Mouse (Mus musculus) stomach, embryonic 14.5 days (tissue): ENCODE data around the gene Slc16a5. TPM values are rescaled to one million over a fixed set of nuclear protein-coding genes. Genes with fewer than 3 reads are reported as not detected.
"Not testable (repeated sequence)": the region's sequence is repeated elsewhere in the genome, so short reads cannot be mapped to it uniquely, and the experiment has no call there.

Source experiments
- ATAC-seq: fragments of 200-750 bp; cut with Nextera tagmentation; 2 replicates; pipeline ENCODE4 v1.8.0; 2017; ENCODE audit warnings: low read depth, moderate TSS enrichment; ENCODE audit not compliant: insufficient number of reproducible peaks, insufficient read depth, low FRiP score
- H3K27ac ChIP-seq: fragments of 300-500 bp; sonication (generic); 2 replicates; pipeline ENCODE4 v1.5.1; 2014; ENCODE audit warnings: mild to moderate bottlenecking, low read length, moderate library complexity, mixed read lengths
- H3K27me3 ChIP-seq: fragments of 300-500 bp; sonication (generic); 2 replicates; pipeline ENCODE4 v1.6.1; 2014; ENCODE audit warnings: low read length, control low read depth, mixed read lengths; ENCODE audit not compliant: control insufficient read depth, insufficient read depth
- H3K36me3 ChIP-seq: fragments of 300-500 bp; sonication (generic); 2 replicates; pipeline ENCODE4 v1.6.1; 2014; ENCODE audit warnings: mild to moderate bottlenecking, control low read depth, low read length, moderate library complexity, mixed read lengths; ENCODE audit not compliant: control insufficient read depth, insufficient read depth
- H3K4me1 ChIP-seq: fragments of 300-500 bp; sonication (generic); 2 replicates; pipeline ENCODE4 v1.6.1; 2014; ENCODE audit warnings: low read length, control low read depth, mixed read lengths; ENCODE audit not compliant: control insufficient read depth, insufficient read depth
- H3K4me2 ChIP-seq: fragments of 300-500 bp; sonication (generic); replicated peaks from 2 replicates; pipeline ENCODE4 v1.6.1; 2014; ENCODE audit warnings: low read depth, low read length, control low read depth
- H3K4me3 ChIP-seq: fragments of 300-500 bp; sonication (generic); 2 replicates; pipeline ENCODE4 v1.5.1; 2014; ENCODE audit warnings: low read depth, low read length, control low read depth
- H3K9ac ChIP-seq: fragments of 300-500 bp; sonication (generic); replicated peaks from 2 replicates; pipeline ENCODE4 v1.6.1; 2014; ENCODE audit warnings: low read depth, mild to moderate bottlenecking, control low read depth, low read length, moderate library complexity, mixed read lengths
- H3K9me3 ChIP-seq: fragments of 300-500 bp; sonication (generic); 2 replicates; pipeline ENCODE4 v1.6.1; 2016; ENCODE audit warnings: low read depth, low read length, control low read depth; ENCODE audit not compliant: control insufficient read depth
- WGBS: fragments of 180-500 bp; shearing (Covaris S2); extraction: QIAGEN DNeasy Blood & Tissue Kit; methylation state at CpG from one replicate; pipeline ENCODE4 v1.1.7; 2014; 5-methylcytosine and 5-hydroxymethylcytosine counted together
- polyA plus RNA-seq: library from polyadenylated mRNA; unstranded; fragments of >200 nt; fragmentation: Nextera tagmentation; extraction: Ambion mirVana; gene quantifications from 2 replicates; pipeline ENCODE4 v1.2.1, GENCODE M21; 2014

Gene Slc16a5
- polyA plus RNA-seq, 1 experiment from 2014 or later: 0.32 TPM

DNA sequence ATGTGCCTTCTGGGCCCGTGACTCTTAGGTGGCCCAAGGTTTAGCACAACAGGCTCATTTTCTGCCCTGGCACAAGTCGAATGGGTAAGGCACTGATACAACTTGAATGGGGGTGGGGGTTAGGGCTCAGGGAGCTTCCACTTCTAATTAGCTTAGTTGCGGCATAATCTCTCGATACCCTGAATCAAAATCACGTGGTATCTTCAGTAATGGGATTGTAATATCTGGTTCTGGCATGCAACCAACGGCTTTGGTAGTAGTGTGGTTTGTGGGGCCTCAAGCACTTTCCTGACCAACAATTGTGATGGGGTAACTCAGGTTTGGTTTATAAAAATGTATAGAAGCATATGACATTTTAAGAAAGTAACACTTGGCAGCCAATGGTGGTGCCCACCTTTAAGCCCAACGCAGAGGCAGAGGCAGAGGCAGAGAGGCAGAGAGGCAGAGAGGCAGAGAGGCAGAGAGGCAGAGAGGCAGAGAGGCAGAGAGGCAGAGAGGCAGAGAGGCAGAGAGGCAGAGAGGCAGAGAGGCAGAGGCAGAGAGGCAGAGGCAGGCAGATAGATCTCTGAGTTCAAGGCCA, 9.9 kb upstream of the Slc16a5 start:
- H3K4me3 ChIP-seq: no peak overlapping the region
- no peak overlapping the region for H3K27ac ChIP-seq
- H3K4me2 ChIP-seq: no peak overlapping the region
- H3K9me3 ChIP-seq: no peaks in the 10 kb centered on the region
- H3K27me3 ChIP-seq: no peaks in the 10 kb centered on the region
- H3K4me1 ChIP-seq: no peaks in the 10 kb centered on the region
- no peak for ATAC-seq
- H3K36me3 ChIP-seq: no peaks in the 10 kb centered on the region
- WGBS: 89% methylated on average over 7 of the region's 7 CpGs
- H3K9ac ChIP-seq: no peak overlapping the region

DNA sequence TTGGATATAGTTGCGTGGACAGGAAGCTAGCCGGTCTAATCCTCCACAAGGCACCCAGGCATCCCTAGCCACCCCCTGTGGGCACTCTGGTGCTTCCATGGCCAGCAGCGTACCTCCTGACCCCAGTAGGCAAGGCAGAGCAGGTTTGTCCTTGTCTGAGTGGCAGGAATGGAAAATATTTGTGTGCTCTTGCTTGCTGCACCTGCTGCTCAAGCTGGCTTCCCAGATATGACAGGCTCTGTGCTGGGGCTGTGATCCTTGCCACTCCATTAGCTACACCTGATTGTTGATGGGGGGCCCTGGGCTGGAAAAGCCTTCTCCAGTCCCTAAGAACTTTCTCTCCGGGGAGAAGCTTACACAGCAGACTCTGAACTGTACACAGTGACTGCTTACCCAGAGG, 9.0 kb upstream of the Slc16a5 start:
- 0 out of 2 replicates have a peak, but pooled peaks cover 3% of the 10 kb centered on the region for H3K4me1 ChIP-seq
- no peak overlapping the region for H3K9ac ChIP-seq
- H3K36me3 ChIP-seq: no peaks in the 10 kb centered on the region
- H3K4me3 ChIP-seq: no peak overlapping the region
- no peaks in the 10 kb centered on the region for H3K27me3 ChIP-seq
- no peaks in the 10 kb centered on the region for H3K9me3 ChIP-seq
- H3K4me2 ChIP-seq: no peak overlapping the region
- no peak overlapping the region for H3K27ac ChIP-seq
- 55% methylated on average over 4 of the region's 4 CpGs for WGBS
- no peak for ATAC-seq

DNA sequence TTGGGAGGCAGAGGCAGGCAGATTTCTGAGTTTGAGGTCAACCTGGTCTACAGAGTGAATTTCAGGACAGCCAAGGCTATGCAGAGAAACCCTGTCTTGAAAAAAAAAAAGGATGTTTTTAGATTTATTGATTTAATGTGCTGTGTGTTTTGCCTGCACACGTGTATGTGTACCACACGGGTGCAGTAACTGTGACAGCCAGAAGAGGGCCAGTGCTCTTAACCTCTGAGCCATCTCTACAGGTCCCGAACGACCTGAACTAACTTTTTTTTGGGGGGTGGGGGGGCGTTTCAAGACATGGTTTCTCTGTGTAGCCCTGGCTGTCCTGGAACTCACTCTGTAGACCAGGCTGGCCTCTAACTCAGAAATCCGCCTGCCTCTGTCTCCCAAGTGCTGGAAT, 7.5 kb upstream of the Slc16a5 start:
- H3K36me3 ChIP-seq, H3K27ac ChIP-seq, H3K9me3 ChIP-seq, H3K4me2 ChIP-seq, ATAC-seq, H3K9ac ChIP-seq, H3K4me1 ChIP-seq, H3K27me3 ChIP-seq, H3K4me3 ChIP-seq: not testable (repeated sequence)
- WGBS: 90% methylated on average over 6 of the region's 6 CpGs

DNA sequence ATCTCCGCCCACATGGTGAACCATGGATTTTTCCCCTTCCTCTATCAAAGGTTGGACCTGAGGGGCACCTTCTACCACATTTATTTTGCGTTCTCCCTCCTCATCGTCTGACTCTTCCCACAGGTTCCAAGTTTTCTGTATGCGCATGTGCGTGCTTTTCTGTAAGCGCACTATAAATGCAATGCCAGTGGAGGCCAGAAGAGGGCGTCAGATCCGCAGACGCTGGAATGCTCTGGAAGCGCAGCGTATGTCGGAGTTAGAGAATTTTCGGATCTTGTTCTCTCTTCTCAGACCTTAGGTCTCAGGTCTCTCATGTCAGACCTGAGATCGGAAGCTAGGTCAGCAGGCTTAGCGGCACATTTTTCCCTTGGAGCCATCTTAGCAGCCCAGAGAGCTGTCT, 6.7 kb upstream of the Slc16a5 start:
- no peak overlapping the region for H3K9ac ChIP-seq
- 0 out of 2 replicates have a peak, but pooled peaks cover 3% of the 10 kb centered on the region for H3K4me1 ChIP-seq
- H3K9me3 ChIP-seq: no peaks in the 10 kb centered on the region
- 88% methylated on average over 15 of the region's 15 CpGs for WGBS
- ATAC-seq: no peak
- no peak overlapping the region for H3K27ac ChIP-seq
- H3K4me3 ChIP-seq: no peak overlapping the region
- no peak overlapping the region for H3K4me2 ChIP-seq
- no peaks in the 10 kb centered on the region for H3K27me3 ChIP-seq
- no peaks in the 10 kb centered on the region for H3K36me3 ChIP-seq

DNA sequence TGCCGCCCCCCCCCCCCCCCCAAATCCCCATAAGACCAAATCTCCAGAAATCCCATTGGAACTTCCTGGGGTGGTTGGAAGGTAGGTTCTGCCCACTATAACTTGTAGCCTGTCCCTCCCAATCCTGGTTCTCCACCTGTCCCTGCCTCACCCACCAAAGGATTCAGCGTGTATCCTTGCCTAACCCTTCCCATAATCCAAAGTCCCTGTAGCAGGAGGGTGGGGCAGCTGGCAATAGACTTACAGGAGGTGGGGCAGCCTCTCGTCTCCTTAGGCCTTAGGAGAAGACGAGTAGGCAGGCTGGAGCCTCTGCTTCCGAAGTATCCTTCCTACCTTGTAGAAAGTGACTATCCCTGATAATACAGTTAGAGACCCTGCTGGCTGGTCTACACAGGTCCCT, 6.1 kb upstream of the Slc16a5 start:
- no peak for ATAC-seq
- no peaks in the 10 kb centered on the region for H3K36me3 ChIP-seq
- H3K27me3 ChIP-seq: no peaks in the 10 kb centered on the region
- H3K27ac ChIP-seq: no peak overlapping the region
- 87% methylated on average over 5 of the region's 5 CpGs for WGBS
- no peak overlapping the region for H3K9ac ChIP-seq
- 0 out of 2 replicates have a peak, but pooled peaks cover 3% of the 10 kb centered on the region for H3K4me1 ChIP-seq
- no peak overlapping the region for H3K4me3 ChIP-seq
- no peak overlapping the region for H3K4me2 ChIP-seq
- no peaks in the 10 kb centered on the region for H3K9me3 ChIP-seq

DNA sequence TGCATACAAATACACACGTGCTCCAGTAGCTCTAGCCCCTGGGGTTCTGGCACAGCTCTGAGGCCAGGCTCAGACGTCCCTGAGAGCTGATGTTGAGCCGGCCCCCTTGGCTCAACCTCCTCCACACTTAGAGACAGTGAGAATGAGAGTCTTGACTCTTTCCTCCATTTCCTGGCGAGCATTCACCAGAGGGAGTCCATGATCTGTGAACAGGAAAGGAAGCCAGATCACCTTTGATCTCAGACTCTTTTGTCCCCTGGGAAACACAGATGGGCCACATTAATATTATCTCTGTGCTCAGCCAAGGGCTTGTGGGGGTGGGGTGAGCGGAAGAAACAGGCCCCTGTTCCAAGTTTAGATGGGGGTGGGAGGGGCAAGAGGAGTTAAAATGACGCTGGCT, 4.9 kb upstream of the Slc16a5 start:
- H3K36me3 ChIP-seq: no peaks in the 10 kb centered on the region
- ATAC-seq: no peak
- no peak overlapping the region for H3K9ac ChIP-seq
- H3K4me1 ChIP-seq: 0 out of 2 replicates have a peak, but pooled peaks cover 3% of the 10 kb centered on the region
- WGBS: 25% methylated on average over 6 of the region's 6 CpGs
- no peaks in the 10 kb centered on the region for H3K27me3 ChIP-seq
- no peak overlapping the region for H3K4me2 ChIP-seq
- no peaks in the 10 kb centered on the region for H3K9me3 ChIP-seq
- no peak overlapping the region for H3K27ac ChIP-seq
- no peak overlapping the region for H3K4me3 ChIP-seq

DNA sequence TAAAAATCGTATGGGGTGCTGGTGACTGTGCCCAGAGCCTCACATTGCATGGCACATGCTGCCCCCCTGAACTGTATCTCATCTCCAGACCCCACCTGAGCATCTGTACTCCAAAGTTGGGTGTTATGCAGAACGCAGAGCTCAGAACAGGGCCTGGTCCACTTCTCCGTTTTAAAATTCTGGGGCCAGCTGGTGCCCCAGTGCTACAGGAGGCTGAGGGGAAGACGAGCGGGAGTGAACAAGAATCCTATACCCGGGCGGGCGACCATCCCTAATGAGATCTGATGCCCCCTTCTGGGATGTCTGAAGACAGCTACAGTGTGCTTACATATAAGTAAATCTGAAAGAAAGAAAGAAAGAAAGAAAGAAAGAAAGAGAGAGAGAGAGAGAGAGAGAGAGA, 1.3 kb upstream of the Slc16a5 start:
- WGBS: 22% methylated on average over 8 of the region's 8 CpGs
- Histone ChIP-seq H3K4me1 (0 out of 2 replicates have a peak, but pooled peaks cover 3% of the 10 kb centered on the region), H3K9me3 (no peaks in the 10 kb centered on the region), H3K4me3 (no peak overlapping the region), H3K4me2 (no peak overlapping the region), H3K27me3 (no peaks in the 10 kb centered on the region), H3K9ac (no peak overlapping the region), H3K36me3 (no peaks in the 10 kb centered on the region), H3K27ac (no peak overlapping the region)
- ATAC-seq: no peak

DNA sequence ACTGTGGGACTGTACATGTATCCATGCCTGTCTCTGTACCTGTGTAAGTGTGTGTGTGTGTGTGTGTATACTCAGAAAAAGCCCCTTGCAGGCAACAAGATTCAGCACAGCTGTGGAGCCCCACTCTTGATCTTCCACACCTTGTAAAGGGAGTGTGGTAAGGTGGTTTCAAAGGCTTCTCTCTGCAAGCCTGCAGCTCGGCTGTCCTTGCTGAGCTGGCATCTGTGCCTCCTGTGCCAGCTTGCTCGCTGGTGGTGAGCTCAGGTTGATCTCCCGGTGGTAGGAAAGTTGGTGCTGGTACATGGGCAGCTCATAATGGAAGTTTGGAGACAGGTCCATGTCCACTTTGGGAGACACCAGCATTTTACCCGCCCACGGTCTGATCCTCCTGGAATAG, 430 bp upstream of the Slc16a5 start:
- Histone ChIP-seq H3K4me3 (no peak overlapping the region), H3K9me3 (no peaks in the 10 kb centered on the region), H3K4me1 (0 out of 2 replicates have a peak, but pooled peaks cover 3% of the 10 kb centered on the region), H3K9ac (no peak overlapping the region), H3K36me3 (no peaks in the 10 kb centered on the region), H3K27ac (no peak overlapping the region), H3K4me2 (no peak overlapping the region), H3K27me3 (no peaks in the 10 kb centered on the region)
- ATAC-seq: no peak
- WGBS: 71% methylated on average over 5 of the region's 5 CpGs

DNA sequence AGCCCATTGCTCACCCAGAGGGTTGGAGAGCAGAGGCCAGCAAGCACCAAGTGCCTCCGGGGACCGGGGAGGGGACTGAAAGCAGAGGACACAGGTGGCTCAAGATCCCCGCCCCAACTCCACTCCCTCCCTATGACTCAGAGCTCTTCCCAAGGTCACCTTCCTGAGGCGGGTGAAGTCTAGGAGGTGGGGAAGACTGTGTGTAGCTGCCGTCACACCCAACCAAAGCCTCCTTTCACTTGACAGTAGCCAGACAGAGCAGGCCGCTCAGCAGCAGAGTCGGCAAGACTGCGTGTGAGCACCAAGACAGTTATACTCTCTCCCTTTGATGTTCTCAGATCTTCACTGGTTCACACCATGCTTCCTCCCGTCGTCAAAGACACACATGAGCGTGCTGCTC, 1.1 kb downstream of the Slc16a5 start:
- WGBS: 58% methylated on average over 11 of the region's 11 CpGs
- no peaks in the 10 kb centered on the region for H3K27me3 ChIP-seq
- H3K27ac ChIP-seq: no peak overlapping the region
- H3K9me3 ChIP-seq: no peaks in the 10 kb centered on the region
- H3K4me3 ChIP-seq: no peak overlapping the region
- ATAC-seq: 0 out of 2 replicates have a peak, but pooled peaks have one; percentile 47
- no peaks in the 10 kb centered on the region for H3K36me3 ChIP-seq
- H3K9ac ChIP-seq: no peak overlapping the region
- H3K4me1 ChIP-seq: 0 out of 2 replicates have a peak, but pooled peaks cover 3% of the 10 kb centered on the region
- no peak overlapping the region for H3K4me2 ChIP-seq
